Mouse (Mus musculus): Measurements from ENCODE around the gene Ets2. TPM values are rescaled to one million over a fixed set of nuclear protein-coding genes. Genes with fewer than 3 reads are reported as not detected.

Ets2 gene
- polyA plus RNA-seq, 1 experiment = 113 TPM

DNA sequence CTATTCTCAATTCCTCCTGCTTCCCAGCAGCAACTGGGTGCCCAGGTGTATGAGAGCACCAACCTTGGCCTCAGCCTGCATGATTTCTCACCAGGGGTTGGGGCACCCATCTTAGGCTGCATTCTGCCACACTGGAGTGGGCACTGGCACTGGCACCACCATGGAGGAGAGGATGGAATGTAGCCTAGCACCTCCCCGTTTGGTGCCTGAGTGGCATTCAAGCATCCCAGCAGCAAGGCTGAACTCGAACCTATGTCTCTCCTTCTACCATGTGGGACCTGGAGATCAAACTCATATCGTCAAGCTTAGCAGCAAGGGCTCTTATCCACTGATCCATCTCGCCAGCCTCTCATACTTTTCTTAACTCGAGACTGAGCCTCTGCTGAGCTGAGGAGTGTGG, 22.9 kb downstream of the Ets2 start:
- DNase-seq = no peak
- Histone ChIP-seq H3K4me3 (replicated peaks; ENCODE audit: extremely low read depth, low read depth, low read length) (no peak overlapping the region), H3K4me1 (ENCODE audit: control insufficient read depth, insufficient read depth, low read length) (peaks cover 3% of the 10 kb centered on the region)
- 79% methylated on average over 5 of the region's 5 CpGs for WGBS
- no peak for TF ChIP-seq CTCF (IDR thresholded peaks at IDR 0.05; ENCODE audit: insufficient read depth, low read length)
- no peak for TF ChIP-seq POLR2A (IDR thresholded peaks at IDR 0.05; ENCODE audit: borderline replicate concordance, extremely low read depth, low read depth, low read length)

DNA sequence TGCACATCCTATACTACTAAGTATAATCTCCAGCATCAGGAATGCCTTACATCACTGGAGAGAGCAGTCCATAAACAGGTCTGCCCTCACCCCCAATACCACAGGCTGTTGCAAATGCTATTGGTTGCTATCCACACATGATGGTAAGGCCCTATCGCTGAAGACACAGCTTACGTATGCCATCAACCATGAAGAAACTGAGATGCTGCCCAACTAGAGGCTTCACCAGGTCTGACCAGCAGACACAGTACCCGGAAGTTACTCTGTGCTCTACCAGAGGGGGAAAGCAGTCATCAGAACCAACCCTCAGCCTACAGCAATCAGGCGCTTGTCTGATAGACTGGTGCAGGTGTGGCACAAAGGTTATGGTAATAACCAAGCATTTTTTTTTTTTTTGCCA, 24.9 kb downstream of the Ets2 start:
- H3K4me1 ChIP-seq (ENCODE audit: control insufficient read depth, insufficient read depth, low read length) = peaks cover 3% of the 10 kb centered on the region
- WGBS = 93% methylated on average over 4 of the region's 4 CpGs
- no peak overlapping the region for H3K4me3 ChIP-seq (replicated peaks; ENCODE audit: extremely low read depth, low read depth, low read length)
- no peak for DNase-seq
- TF ChIP-seq CTCF (IDR thresholded peaks at IDR 0.05; ENCODE audit: insufficient read depth, low read length) (no peak), POLR2A (IDR thresholded peaks at IDR 0.05; ENCODE audit: borderline replicate concordance, extremely low read depth, low read depth, low read length) (no peak)

DNA sequence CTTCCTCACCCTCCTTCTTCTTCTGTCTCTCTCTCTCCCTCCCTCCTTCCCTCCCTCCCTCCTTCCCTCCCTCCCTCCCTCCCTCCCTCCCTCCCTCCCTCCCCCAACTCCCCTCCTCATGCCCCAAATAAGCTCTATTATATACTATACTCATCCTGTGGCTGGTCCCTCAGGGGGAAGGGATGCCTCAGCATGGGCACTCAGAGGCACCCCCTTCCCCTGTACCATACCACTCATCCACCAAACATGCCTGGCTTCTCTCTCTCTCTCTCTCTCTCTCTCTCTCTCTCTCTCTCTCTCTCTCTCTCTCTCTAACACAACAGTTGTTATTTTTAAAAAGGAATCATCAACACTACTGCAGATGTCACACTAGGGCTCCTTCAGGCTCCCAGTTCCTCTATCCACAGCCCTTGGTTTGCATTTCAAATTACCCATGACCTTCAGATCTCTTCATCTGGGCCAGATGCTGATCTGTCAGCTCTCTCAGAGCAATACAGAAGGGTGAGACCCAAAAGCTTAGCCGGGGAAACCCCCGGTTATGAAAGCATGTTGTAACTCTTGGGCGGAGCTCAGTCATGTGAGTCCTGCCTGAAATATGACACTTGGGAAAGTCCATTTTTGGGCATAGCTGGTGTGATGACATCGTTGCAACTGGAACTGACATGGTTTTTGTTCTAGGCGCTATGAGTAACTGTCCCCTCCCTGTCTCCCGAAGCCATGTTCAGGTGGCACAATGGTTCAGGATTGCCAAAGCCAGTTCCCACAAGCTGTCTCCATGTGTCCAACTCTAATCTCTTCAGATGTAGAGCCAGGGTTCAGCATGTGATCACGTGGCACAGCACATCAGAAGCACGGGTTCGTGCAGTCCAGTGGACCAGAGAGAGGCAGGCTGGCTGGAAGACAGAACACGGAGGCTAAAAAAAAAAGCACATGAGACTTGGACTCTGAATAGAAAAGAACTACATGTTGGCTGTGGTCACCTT, 26.9 kb downstream of the Ets2 start:
- peak overlapping the region; percentile 18 for H3K4me3 ChIP-seq (replicated peaks; ENCODE audit: extremely low read depth, low read depth, low read length)
- peaks cover 3% of the 10 kb centered on the region for H3K4me1 ChIP-seq (ENCODE audit: control insufficient read depth, insufficient read depth, low read length)
- 0 out of 2 replicates have a peak, but pooled peaks have one; percentile 14 for TF ChIP-seq POLR2A (IDR thresholded peaks at IDR 0.05; ENCODE audit: borderline replicate concordance, extremely low read depth, low read depth, low read length)
- TF ChIP-seq CTCF (IDR thresholded peaks at IDR 0.05; ENCODE audit: insufficient read depth, low read length) = no peak
- DNase-seq = peak; percentile 63
- WGBS = 38% methylated on average over 10 of the region's 10 CpGs

DNA sequence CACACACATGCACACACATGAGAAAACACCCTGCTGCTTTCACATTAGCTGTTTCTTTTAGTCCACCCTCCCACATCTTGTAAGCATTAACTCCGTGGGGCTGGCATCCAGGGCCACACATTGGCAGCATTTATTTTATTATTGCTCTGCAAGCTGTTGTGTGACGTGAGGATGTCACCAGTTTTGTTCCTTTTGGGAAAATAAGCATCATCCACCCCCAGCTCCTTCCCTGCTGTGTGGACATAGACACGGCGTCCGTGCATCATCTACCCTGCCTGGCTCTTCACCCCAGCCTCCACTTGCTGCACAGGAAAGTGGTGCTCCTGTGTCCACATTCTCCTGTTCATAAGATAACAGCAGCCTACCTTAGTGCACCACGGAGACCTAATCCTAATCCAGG, 27.9 kb downstream of the Ets2 start:
- Histone ChIP-seq H3K4me3 (replicated peaks; ENCODE audit: extremely low read depth, low read depth, low read length) (no peak overlapping the region), H3K4me1 (ENCODE audit: control insufficient read depth, insufficient read depth, low read length) (peaks cover 3% of the 10 kb centered on the region)
- 71% methylated on average over 6 of the region's 6 CpGs for WGBS
- no peak for DNase-seq
- TF ChIP-seq CTCF (IDR thresholded peaks at IDR 0.05; ENCODE audit: insufficient read depth, low read length) (no peak), POLR2A (IDR thresholded peaks at IDR 0.05; ENCODE audit: borderline replicate concordance, extremely low read depth, low read depth, low read length) (no peak)

DNA sequence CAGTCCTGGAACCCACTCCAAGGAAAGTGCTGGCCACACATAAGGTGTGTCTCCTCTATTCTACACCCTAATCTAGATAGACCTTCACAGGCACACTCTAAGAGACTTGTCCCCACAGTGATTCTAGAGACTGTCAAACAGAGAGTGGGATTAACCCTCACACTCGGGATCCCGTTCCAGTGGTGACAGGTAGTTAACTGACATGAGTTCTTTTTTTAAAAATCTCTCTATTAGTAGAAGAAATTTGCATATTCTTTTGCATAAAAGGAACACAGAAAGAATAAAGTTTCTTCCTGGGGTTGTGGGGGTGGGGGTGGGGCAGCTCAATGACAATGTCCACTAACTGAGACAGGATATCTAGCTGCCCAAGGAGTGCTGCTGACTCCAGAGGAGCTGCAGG, 32.9 kb downstream of the Ets2 start:
- no peak overlapping the region for H3K4me3 ChIP-seq (replicated peaks; ENCODE audit: extremely low read depth, low read depth, low read length)
- WGBS = 81% methylated on average over 2 of the region's 2 CpGs
- DNase-seq = no peak
- no peaks in the 10 kb centered on the region for H3K4me1 ChIP-seq (ENCODE audit: control insufficient read depth, insufficient read depth, low read length)
- TF ChIP-seq POLR2A (IDR thresholded peaks at IDR 0.05; ENCODE audit: borderline replicate concordance, extremely low read depth, low read depth, low read length) (no peak), CTCF (IDR thresholded peaks at IDR 0.05; ENCODE audit: insufficient read depth, low read length) (no peak)

- peaks cover 2% of the 10 kb centered on the region for H3K4me1 ChIP-seq (ENCODE audit: control insufficient read depth, insufficient read depth, low read length)
- TF ChIP-seq CTCF (IDR thresholded peaks at IDR 0.05; ENCODE audit: insufficient read depth, low read length) = no peak
- no peak for TF ChIP-seq POLR2A (IDR thresholded peaks at IDR 0.05; ENCODE audit: borderline replicate concordance, extremely low read depth, low read depth, low read length)
- no peak for DNase-seq
- no peak overlapping the region for H3K4me3 ChIP-seq (replicated peaks; ENCODE audit: extremely low read depth, low read depth, low read length)
Measured at GRCm38 (mm10) chr16:95736059-95736458, 34.2 kb downstream of the Ets2 start.

- H3K4me3 ChIP-seq (replicated peaks; ENCODE audit: extremely low read depth, low read depth, low read length) = no peak overlapping the region
- DNase-seq = no peak
- H3K4me1 ChIP-seq (ENCODE audit: control insufficient read depth, insufficient read depth, low read length) = peaks cover 4% of the 10 kb centered on the region
- TF ChIP-seq POLR2A (IDR thresholded peaks at IDR 0.05; ENCODE audit: borderline replicate concordance, extremely low read depth, low read depth, low read length) (no peak), CTCF (IDR thresholded peaks at IDR 0.05; ENCODE audit: insufficient read depth, low read length) (no peak)
- 72% methylated on average over 6 of the region's 6 CpGs for WGBS
Measured at GRCm38 (mm10) chr16:95736470-95736869, 34.6 kb downstream of the Ets2 start.

DNA sequence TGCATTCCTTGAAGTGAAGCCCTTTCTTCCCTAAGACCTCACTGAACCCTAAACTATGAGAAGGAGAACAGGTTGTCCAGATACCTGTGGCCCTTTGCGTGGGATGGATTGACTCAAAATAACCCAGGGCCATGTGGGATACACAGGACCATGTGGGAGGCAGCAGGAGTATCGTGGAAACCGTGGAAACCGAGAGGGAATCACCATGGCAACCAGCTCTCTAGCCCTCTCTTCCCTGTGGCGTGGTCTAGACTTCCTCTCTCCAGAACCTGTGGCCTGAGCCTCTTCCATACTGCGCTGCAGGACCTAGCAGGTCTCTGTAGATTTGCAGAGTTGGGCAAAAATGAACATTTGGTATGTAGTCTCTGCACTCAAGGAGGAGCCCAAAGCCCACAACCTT, 37.6 kb downstream of the Ets2 start:
- Histone ChIP-seq H3K4me1 (ENCODE audit: control insufficient read depth, insufficient read depth, low read length) (peaks cover 8% of the 10 kb centered on the region), H3K4me3 (replicated peaks; ENCODE audit: extremely low read depth, low read depth, low read length) (no peak overlapping the region)
- no peak for TF ChIP-seq POLR2A (IDR thresholded peaks at IDR 0.05; ENCODE audit: borderline replicate concordance, extremely low read depth, low read depth, low read length)
- TF ChIP-seq CTCF (IDR thresholded peaks at IDR 0.05; ENCODE audit: insufficient read depth, low read length) = no peak
- no peak for DNase-seq
- 84% methylated on average over 6 of the region's 6 CpGs for WGBS

GRCm38 (mm10) chr16:95741358-95741757, 39.5 kb downstream of the Ets2 start:
- no peak overlapping the region for H3K4me3 ChIP-seq (replicated peaks; ENCODE audit: extremely low read depth, low read depth, low read length)
- no peak for DNase-seq
- no peak for TF ChIP-seq POLR2A (IDR thresholded peaks at IDR 0.05; ENCODE audit: borderline replicate concordance, extremely low read depth, low read depth, low read length)
- no peak for TF ChIP-seq CTCF (IDR thresholded peaks at IDR 0.05; ENCODE audit: insufficient read depth, low read length)
- H3K4me1 ChIP-seq (ENCODE audit: control insufficient read depth, insufficient read depth, low read length) = peaks cover 8% of the 10 kb centered on the region
- 56% methylated on average over 11 of the region's 11 CpGs for WGBS

Measured in lung, adult 2 months (tissue).